Mouse (Mus musculus) neural tube, embryonic 12.5 days (tissue): Measurements from ENCODE around the gene Mrpl46. TPM values are rescaled to one million over a fixed set of nuclear protein-coding genes. Genes with fewer than 3 reads are reported as not detected.

Experiments used
- ATAC-seq: fragments of 200-750 bp; cut with Nextera tagmentation; 2 replicates; pipeline ENCODE4 v1.8.0; 2017; ENCODE audit warnings: low read depth, mild to moderate bottlenecking, moderate TSS enrichment, moderate library complexity; ENCODE audit not compliant: low FRiP score
- H3K27ac ChIP-seq: fragments of 300-500 bp; sonication (generic); 2 replicates; pipeline ENCODE4 v1.5.1; 2016
- H3K27me3 ChIP-seq: fragments of 300-500 bp; sonication (generic); replicated peaks from 2 replicates; pipeline ENCODE4 v1.6.1; 2016; ENCODE audit warnings: mild to moderate bottlenecking
- H3K36me3 ChIP-seq: fragments of 300-500 bp; sonication (generic); 2 replicates; pipeline ENCODE4 v1.6.1; 2016; ENCODE audit warnings: mild to moderate bottlenecking
- H3K4me1 ChIP-seq: fragments of 300-500 bp; sonication (generic); 2 replicates; pipeline ENCODE4 v1.6.1; 2016
- H3K4me2 ChIP-seq: fragments of 300-500 bp; sonication (generic); replicated peaks from 2 replicates; pipeline ENCODE4 v1.6.1; 2016; ENCODE audit warnings: mild to moderate bottlenecking
- H3K4me3 ChIP-seq: fragments of 300-500 bp; sonication (generic); 2 replicates; pipeline ENCODE4 v1.5.1; 2016
- H3K9ac ChIP-seq: fragments of 300-500 bp; sonication (generic); 2 replicates; pipeline ENCODE4 v1.6.1; 2016; ENCODE audit warnings: mild to moderate bottlenecking
- H3K9me3 ChIP-seq: fragments of 300-500 bp; sonication (generic); 2 replicates; pipeline ENCODE4 v1.6.1; 2016; ENCODE audit warnings: mild to moderate bottlenecking
- WGBS: fragments of 180-500 bp; shearing (Covaris S2); methylation state at CpG from one replicate; pipeline ENCODE4 v1.1.7; 2016; 5-methylcytosine and 5-hydroxymethylcytosine counted together
- polyA plus RNA-seq: library from polyadenylated mRNA; unstranded; fragments of >200 nt; fragmentation: Nextera tagmentation; extraction: Ambion mirVana; gene quantifications from 2 replicates; pipeline ENCODE4 v1.2.1, GENCODE M21; 2016

Mrpl46 gene
- polyA plus RNA-seq, 1 experiment from 2014 or later, result 61.3 TPM

- 97% methylated on average over 3 of the region's 3 CpGs for WGBS
- no peaks in the 10 kb centered on the region for H3K27me3 ChIP-seq
- H3K4me1 ChIP-seq, result no peaks in the 10 kb centered on the region
- H3K9ac ChIP-seq, result no peak overlapping the region
- no peak for ATAC-seq
- no peaks in the 10 kb centered on the region for H3K36me3 ChIP-seq
- H3K4me2 ChIP-seq, result no peak overlapping the region
- H3K9me3 ChIP-seq, result no peaks in the 10 kb centered on the region
- no peak overlapping the region for H3K4me3 ChIP-seq
- H3K27ac ChIP-seq, result no peak overlapping the region
Measured at GRCm38 (mm10) chr7:78763801-78764200, 19.5 kb downstream of the Mrpl46 start.

- Histone ChIP-seq H3K4me2 (no peak overlapping the region), H3K4me3 (no peak overlapping the region), H3K27me3 (no peaks in the 10 kb centered on the region), H3K27ac (no peak overlapping the region), H3K9me3 (no peaks in the 10 kb centered on the region), H3K4me1 (no peaks in the 10 kb centered on the region), H3K36me3 (no peaks in the 10 kb centered on the region), H3K9ac (no peak overlapping the region)
- no peak for ATAC-seq
- 65% methylated on average over 8 of the region's 8 CpGs for WGBS
Measured at GRCm38 (mm10) chr7:78754458-78755000, 28.8 kb downstream of the Mrpl46 start.

GRCm38 (mm10) chr7:78753752-78754457, 29.4 kb downstream of the Mrpl46 start:
- Histone ChIP-seq H3K9me3 (no peaks in the 10 kb centered on the region), H3K27me3 (no peaks in the 10 kb centered on the region), H3K36me3 (no peaks in the 10 kb centered on the region), H3K27ac (no peak overlapping the region), H3K9ac (no peak overlapping the region), H3K4me3 (no peak overlapping the region), H3K4me2 (no peak overlapping the region), H3K4me1 (no peaks in the 10 kb centered on the region)
- no peak for ATAC-seq
- 85% methylated on average over 7 of the region's 7 CpGs for WGBS

- Histone ChIP-seq H3K36me3 (no peaks in the 10 kb centered on the region), H3K27ac (no peak overlapping the region), H3K4me2 (no peak overlapping the region), H3K9me3 (no peaks in the 10 kb centered on the region), H3K4me1 (no peaks in the 10 kb centered on the region), H3K4me3 (no peak overlapping the region), H3K9ac (no peak overlapping the region), H3K27me3 (no peaks in the 10 kb centered on the region)
- 91% methylated on average over 4 of the region's 4 CpGs for WGBS
- ATAC-seq, result no peak
Measured at GRCm38 (mm10) chr7:78752961-78753360, 30.4 kb downstream of the Mrpl46 start.

- no peak overlapping the region for H3K4me2 ChIP-seq
- H3K27ac ChIP-seq, result no peak overlapping the region
- no peaks in the 10 kb centered on the region for H3K4me1 ChIP-seq
- H3K27me3 ChIP-seq, result no peaks in the 10 kb centered on the region
- H3K9me3 ChIP-seq, result no peaks in the 10 kb centered on the region
- H3K4me3 ChIP-seq, result no peak overlapping the region
- no peak for ATAC-seq
- H3K9ac ChIP-seq, result no peak overlapping the region
- 75% methylated on average over 5 of the region's 5 CpGs for whole genome bisulfite sequencing
- no peaks in the 10 kb centered on the region for H3K36me3 ChIP-seq
Measured at GRCm38 (mm10) chr7:78743731-78744385, 39.5 kb downstream of the Mrpl46 start.

- ATAC-seq, result no peak
- no peak overlapping the region for H3K4me2 ChIP-seq
- WGBS, result 71% methylated on average over 8 of the region's 8 CpGs
Measured at GRCm38 (mm10) chr7:78739351-78740000, 43.9 kb downstream of the Mrpl46 start.

GRCm38 (mm10) chr7:78737614-78738210, 45.6 kb downstream of the Mrpl46 start, which contains the start of gene Ntrk3:
Ntrk3 (minus strand) TSS chr7:78738012.
- no peak within 1 kb of the TSS for H3K9ac ChIP-seq
- 85% methylated on average over 5 of the region's 5 CpGs for WGBS
- H3K27me3 ChIP-seq, result no peaks in the 10 kb centered on the region
- H3K4me1 ChIP-seq, result no peaks in the 10 kb centered on the region
- ATAC-seq, result no peak
- no peak within 1 kb of the TSS for H3K4me3 ChIP-seq
- H3K9me3 ChIP-seq, result no peaks in the 10 kb centered on the region
- no peak within 1 kb of the TSS for H3K27ac ChIP-seq
- H3K36me3 ChIP-seq, result no peaks in the 10 kb centered on the region
- H3K4me2 ChIP-seq, result no peak within 1 kb of the TSS

More at GRCm38 (mm10) chr7:78739351-78740000, 43.9 kb downstream of the Mrpl46 start:
- Histone ChIP-seq H3K27me3 (no peaks in the 10 kb centered on the region), H3K36me3 (no peaks in the 10 kb centered on the region), H3K4me1 (no peaks in the 10 kb centered on the region), H3K4me3 (no peak overlapping the region), H3K9ac (no peak overlapping the region), H3K9me3 (no peaks in the 10 kb centered on the region), H3K27ac (no peak overlapping the region)

- no peak overlapping the region for H3K27ac ChIP-seq
- no peak for ATAC-seq
Measured at GRCm38 (mm10) chr7:78737196-78737595, 46.1 kb downstream of the Mrpl46 start.

GRCm38 (mm10) chr7:78731391-78731790, 51.9 kb downstream of the Mrpl46 start:
- Histone ChIP-seq H3K4me3 (no peak overlapping the region), H3K27me3 (no peaks in the 10 kb centered on the region), H3K9me3 (no peaks in the 10 kb centered on the region), H3K36me3 (no peaks in the 10 kb centered on the region), H3K27ac (no peak overlapping the region), H3K4me2 (no peak overlapping the region), H3K4me1 (no peaks in the 10 kb centered on the region), H3K9ac (no peak overlapping the region)
- 84% methylated on average over 8 of the region's 8 CpGs for WGBS
- no peak for ATAC-seq

More at GRCm38 (mm10) chr7:78737196-78737595, 46.1 kb downstream of the Mrpl46 start:
- H3K4me2 ChIP-seq, result no peak overlapping the region
- H3K9ac ChIP-seq, result no peak overlapping the region
- H3K4me3 ChIP-seq, result no peak overlapping the region
- no peaks in the 10 kb centered on the region for H3K27me3 ChIP-seq
- H3K36me3 ChIP-seq, result no peaks in the 10 kb centered on the region
- no peaks in the 10 kb centered on the region for H3K9me3 ChIP-seq
- 92% methylated on average over 6 of the region's 6 CpGs for WGBS
- H3K4me1 ChIP-seq, result no peaks in the 10 kb centered on the region

Other genes with a start within 250 kb of the Mrpl46 start
- gene Ntrk3, start 45.5 kb downstream of the Mrpl46 start, polyA plus RNA-seq, result 14.2 and 17.6 TPM in 2 replicates
- gene Mrps11, start 412 bp downstream of the Mrpl46 start, polyA plus RNA-seq, result 70.1 and 70.8 TPM in 2 replicates
- gene Det1, start 63.7 kb upstream of the Mrpl46 start, polyA plus RNA-seq, result 19.7 TPM in 2 replicates
- gene Aen, start 112.3 kb upstream of the Mrpl46 start, polyA plus RNA-seq, result 47.6 and 48.0 TPM in 2 replicates
- 0.38 and 0.41 TPM in 2 replicates for gene Isg20, start 129.9 kb upstream of the Mrpl46 start, polyA plus RNA-seq